Mouse (Mus musculus) megakaryocyte-erythroid progenitor cell, adult 5-6 weeks (primary cell): ENCODE results near the gene Lrp5. TPM values are rescaled to one million over a fixed set of nuclear protein-coding genes. Genes with fewer than 3 reads are reported as not detected.
A peak's percentile ranks its signal among the peaks of the same experiment; 100 is the strongest.

Source experiments
- ATAC-seq: replicated peaks from 2 replicates; pipeline ENCODE4 v1.8.0; 2016; ENCODE audit warnings: mild to moderate bottlenecking, inconsistent platforms; ENCODE audit not compliant: severe bottlenecking, poor library complexity, low FRiP score, low TSS enrichment
- total RNA-seq, 2 experiments: library from RNA; stranded (forward) in 1 of 2; stranded (reverse) in 1 of 2; fragments of 200-1000, 215-1000 nt in 1 of 2; fragments of >200 nt in 1 of 2; fragmentation: Nextera tagmentation in 1 of 2; gene quantifications; 2 replicates each; pipeline ENCODE4 v1.2.3; 2014 to 2017

The Lrp5 gene
- total RNA-seq (2014; fragmentation: Nextera tagmentation) (7.9 and 10.2 TPM in 2 replicates), total RNA-seq (2017) (4.3 and 5.4 TPM in 2 replicates)

GRCm38 (mm10) chr19:3686215-3686894 lies at the start of gene Lrp5:
Gene Lrp5 (minus strand): TSS chr19:3686564.
- no peak for ATAC-seq

GRCm38 (mm10) chr19:3736001-3736400 lies 49.6 kb upstream of the Lrp5 start:
- ATAC-seq = no peak

GRCm38 (mm10) chr19:3730781-3731646 lies 44.6 kb upstream of the Lrp5 start:
- no peak for ATAC-seq

GRCm38 (mm10) chr19:3728901-3729300 lies 42.5 kb upstream of the Lrp5 start:
- no peak for ATAC-seq

- peak; percentile 46; the same call in 1 of the 2 replicates for ATAC-seq
Observed at GRCm38 (mm10) chr19:3724779-3725178, 38.4 kb upstream of the Lrp5 start.

- no peak for ATAC-seq
Observed at GRCm38 (mm10) chr19:3723904-3724303, 37.5 kb upstream of the Lrp5 start.

- ATAC-seq = no peak
Observed at GRCm38 (mm10) chr19:3723170-3723569, 36.8 kb upstream of the Lrp5 start.

GRCm38 (mm10) chr19:3719362-3719891 lies 33.1 kb upstream of the Lrp5 start:
- peak; percentile 57 for ATAC-seq

- ATAC-seq = peak; percentile 67
Observed at GRCm38 (mm10) chr19:3718481-3719361, 32.4 kb upstream of the Lrp5 start.

GRCm38 (mm10) chr19:3714381-3714780 lies 28.0 kb upstream of the Lrp5 start:
- no peak for ATAC-seq

- no peak for ATAC-seq
Observed at GRCm38 (mm10) chr19:3710436-3710835, 24.1 kb upstream of the Lrp5 start.

GRCm38 (mm10) chr19:3709013-3709787 lies 22.8 kb upstream of the Lrp5 start:
- no peak for ATAC-seq

- peak; percentile 97 for ATAC-seq
Observed at GRCm38 (mm10) chr19:3708078-3709012, 22.0 kb upstream of the Lrp5 start, which contains the start of gene 1810055G02Rik. Gene 1810055G02Rik (plus strand): TSS chr19:3708293.

- ATAC-seq = no peak
Observed at GRCm38 (mm10) chr19:3707553-3707952, 21.2 kb upstream of the Lrp5 start.

- ATAC-seq = no peak
Observed at GRCm38 (mm10) chr19:3706258-3706657, 19.9 kb upstream of the Lrp5 start.

- no peak for ATAC-seq
Observed at GRCm38 (mm10) chr19:3702460-3702859, 16.1 kb upstream of the Lrp5 start.
